Mouse (Mus musculus): ENCODE results near the gene Cdh20.
"Not testable (repeated sequence)": the region's sequence is repeated elsewhere in the genome, so short reads cannot be mapped to it uniquely, and the experiment has no call there.

The Cdh20 gene

DNA sequence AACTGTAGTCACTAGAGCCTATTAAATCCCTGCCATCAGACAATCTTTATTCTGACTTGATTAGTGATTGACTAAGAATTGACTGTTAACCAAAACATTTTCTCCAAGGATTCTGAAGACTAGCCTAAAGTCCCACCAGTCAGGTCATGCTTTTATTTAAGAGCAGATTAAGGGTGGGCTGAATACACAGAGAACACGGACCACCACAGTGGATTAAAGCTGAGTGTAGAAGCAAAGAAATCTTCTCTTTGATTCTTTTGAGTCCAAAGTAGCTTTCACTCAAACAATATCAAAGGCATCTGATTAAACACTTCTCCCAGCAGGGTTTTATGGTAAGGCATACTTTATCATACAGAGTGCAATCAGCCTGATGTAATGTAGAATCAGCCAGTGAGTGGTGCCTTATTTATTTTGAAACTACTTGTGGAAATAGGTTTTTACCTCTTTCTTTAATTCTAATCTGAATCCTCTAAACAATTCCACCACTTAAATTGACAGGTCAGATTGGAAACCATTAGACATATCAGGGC is 149.0 kb downstream of the Cdh20 start:
- DNase-seq: no peak

- no peak for DNase-seq
These were observed 164.7 kb downstream of the Cdh20 start for GRCm38 (mm10) chr1:104933051-104933450.

DNA sequence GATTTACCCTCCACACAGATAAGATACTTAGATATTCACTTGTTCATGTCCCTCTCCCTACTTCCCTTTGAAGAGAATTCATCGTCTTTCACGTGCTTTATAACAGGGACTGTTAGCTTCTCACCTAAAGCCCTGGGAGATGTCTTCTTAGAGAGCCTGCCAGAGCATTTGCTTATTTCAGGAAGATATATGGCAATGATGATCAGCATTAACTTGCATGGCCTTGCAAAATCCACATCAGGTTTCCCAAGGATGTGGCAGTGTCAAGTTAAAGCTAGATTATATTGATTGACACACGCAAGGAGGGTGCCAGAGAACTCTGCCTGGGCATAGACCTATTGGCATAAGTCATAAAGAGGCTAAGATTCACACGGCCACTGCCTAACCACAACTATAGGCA is 168.6 kb downstream of the Cdh20 start:
- DNase-seq: no peak

DNA sequence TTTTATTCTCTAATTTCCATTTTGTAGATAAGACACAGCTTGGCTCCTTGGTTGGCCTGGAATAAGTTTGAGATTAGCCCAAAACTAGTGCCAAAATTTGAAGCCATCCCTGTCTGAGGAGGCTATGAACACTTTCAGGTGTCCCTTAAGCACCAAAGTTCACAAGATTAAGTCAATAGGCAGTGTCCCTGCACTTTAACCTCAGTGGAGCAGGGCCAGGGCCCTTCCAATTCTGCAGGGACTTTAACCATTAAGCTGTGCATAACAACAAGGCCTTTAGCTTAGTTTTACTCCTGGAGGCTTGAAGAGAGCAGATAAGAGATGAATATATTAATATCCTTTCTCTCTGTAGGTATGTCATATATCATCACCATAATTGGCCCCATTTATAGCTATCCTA is 170.8 kb downstream of the Cdh20 start:
- DNase-seq: no peak

DNA sequence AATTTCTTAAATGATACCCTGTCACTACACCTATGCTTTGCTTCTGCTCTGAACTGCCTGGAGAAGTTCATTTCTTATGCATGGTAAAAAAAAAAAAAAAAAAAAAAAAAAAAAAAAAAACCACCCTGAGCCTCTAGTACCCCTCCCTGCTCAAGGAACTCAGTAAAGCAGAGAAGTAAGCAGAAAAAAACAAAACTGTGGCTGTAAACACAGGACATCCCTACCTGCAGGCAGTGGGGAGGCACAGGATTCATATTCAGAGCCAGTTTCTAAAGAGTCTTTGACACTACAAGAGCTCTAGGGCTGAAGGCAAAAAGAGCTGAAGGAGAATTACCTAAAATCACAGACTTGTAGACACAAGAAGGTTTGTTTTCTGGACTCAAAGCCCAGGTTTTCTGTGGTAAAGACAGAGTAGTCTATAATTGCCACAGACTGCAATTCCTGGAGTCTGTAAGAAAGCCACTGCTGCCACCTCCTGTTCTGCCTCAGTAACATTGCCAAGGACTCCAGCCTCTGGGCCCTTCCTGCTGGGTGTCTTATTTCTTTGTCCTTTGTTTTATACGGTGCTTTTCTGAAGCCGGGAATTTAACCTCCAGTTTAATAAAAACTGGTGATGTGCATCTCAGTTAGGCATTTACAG is 176.3 kb downstream of the Cdh20 start:
- DNase-seq: peak in 1 of 2 experiments; percentile 15

GRCm38 (mm10) chr1:104945110-104945489 is 176.8 kb downstream of the Cdh20 start:
- no peak for DNase-seq

DNA sequence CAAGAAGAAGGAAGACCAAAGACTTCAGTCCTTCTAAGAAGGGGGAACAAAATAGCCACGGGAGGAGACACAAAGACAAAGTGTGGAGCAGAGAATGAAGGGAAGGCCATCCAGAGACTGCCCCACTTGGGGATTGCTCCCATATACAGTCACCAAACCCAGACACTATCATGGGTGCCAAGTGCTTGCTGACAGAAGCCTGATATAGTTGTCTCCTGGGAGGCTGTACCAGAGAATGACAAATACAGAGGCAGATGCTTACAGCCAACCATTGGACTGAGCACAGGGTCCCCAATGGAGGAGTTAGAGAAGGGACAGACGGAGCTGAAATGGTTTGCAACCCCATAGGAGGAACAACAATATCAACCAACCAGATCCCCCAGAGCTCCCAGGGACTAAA is 181.3 kb downstream of the Cdh20 start:
- DNase-seq: not testable (repeated sequence)

- DNase-seq: no peak
These were observed 188.7 kb downstream of the Cdh20 start for GRCm38 (mm10) chr1:104957046-104957445.

DNA sequence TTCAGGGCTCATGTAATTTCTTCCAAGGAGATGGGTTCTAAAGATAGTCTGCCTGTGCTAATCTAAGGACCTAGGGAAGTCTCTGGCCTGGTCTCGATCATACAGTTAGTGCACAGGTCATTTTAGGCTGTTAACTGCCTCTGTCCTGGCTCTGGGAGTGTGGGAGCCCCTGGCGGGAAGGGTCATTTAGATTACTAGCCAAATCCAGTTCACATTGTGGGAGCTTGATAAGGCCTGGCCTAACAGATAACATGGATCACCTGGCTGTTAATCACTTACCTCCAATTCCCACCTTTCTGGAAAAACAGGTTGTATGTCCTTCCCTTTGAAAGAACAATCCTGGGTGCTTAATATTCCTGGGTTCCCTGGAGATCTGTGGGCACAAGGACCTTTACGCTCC is 193.3 kb downstream of the Cdh20 start:
- no peak for DNase-seq

DNA sequence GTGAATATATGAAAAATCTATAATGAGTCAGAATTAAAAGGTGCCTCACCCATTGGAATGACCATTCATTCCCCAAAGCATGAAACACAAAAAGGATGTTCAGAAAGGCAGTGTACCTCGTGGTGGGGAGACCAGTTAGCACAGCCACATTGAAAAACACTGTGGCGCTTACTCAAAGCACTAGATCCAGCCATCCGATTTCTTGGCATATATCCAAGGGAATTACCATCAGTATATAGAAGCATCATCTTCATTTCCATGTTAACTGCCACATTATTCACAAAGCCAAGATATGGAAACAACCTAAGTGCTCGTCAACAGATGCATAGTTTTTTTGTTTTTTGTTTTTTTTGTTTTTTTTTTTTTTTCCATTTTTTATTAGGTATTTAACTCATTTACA is 193.9 kb downstream of the Cdh20 start:
- no peak for DNase-seq

DNA sequence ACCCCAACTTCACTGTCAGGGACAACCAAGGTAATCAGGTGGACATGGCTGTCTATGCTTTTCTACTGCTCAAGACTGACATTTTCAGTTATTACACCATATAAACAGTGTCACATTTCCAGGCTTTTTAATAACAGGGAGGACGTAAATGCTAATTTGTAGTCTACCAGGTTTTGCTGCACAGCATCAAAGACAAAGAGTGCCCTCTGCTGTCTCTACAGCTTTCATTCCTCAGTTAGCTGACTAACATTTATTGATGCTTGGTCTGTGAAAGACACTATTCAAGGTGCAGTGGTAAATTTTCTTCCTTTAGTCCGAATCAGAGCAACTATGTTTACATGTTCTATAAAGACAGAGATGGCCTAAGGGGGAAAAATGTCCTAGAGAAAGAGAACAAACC is 210.7 kb downstream of the Cdh20 start:
- DNase-seq: no peak

- no peak for DNase-seq
These were observed 211.9 kb downstream of the Cdh20 start for GRCm38 (mm10) chr1:104980273-104980672.

DNA sequence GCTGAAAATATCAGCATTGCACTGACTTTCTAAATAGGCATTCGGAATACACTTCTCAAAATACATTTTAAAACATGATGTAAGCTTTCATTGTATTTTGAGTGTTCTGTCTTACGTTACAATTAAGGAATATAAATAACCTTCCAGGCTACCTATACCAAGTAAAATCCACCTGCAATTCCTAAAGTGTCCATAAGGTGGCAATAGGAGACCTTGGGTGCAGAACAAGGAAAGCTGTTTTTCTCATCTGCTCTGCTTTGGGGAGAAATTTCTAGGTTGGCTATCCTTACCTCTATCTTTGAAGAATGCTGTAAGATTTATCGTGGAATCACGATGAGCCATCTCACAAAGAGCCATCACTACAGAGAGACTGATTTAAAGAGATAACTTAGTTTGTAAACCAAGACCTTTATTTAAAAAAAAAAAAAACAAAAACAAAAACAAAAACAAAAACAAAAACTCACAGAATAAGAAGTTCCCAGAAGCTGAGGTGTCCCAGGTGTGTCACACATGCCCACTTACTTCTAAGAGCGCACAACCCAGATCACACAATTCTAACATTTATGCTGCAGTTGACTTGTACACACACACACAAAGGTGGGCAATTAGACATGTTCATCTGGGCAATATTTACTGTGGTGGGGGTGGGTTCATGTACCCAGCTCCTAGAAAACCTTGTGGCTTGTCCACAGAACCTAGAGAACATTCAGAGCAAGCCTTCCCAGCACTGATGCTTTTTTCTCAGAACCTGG is 218.1 kb downstream of the Cdh20 start:
- peak in 1 of 2 experiments; percentile 11 for DNase-seq

DNA sequence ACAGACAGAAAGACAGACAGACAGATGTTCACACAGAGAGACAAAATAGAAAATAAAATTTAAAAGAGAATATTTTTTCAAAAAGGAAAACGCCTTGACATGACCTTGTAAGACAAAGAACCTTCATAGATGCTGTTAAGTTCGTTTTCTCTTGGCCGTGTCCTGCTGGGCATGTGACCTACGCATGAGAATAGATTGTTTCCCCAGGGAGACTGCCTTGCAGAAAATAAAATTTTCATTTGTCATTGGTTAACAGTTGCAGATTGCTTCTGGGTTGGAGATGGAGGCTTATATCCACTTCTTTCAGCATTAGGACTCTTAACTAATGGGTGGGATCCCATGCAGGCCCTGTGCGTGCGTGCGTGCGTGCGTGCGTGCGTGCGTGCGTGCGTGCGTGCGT is 219.2 kb downstream of the Cdh20 start:
- DNase-seq: no peak

- no peak for DNase-seq
These were observed 224.1 kb downstream of the Cdh20 start for GRCm38 (mm10) chr1:104992441-104992840.

GRCm38 (mm10) chr1:104993905-104994611 is 225.7 kb downstream of the Cdh20 start:
- DNase-seq: peak; percentile 13 to 51

DNA sequence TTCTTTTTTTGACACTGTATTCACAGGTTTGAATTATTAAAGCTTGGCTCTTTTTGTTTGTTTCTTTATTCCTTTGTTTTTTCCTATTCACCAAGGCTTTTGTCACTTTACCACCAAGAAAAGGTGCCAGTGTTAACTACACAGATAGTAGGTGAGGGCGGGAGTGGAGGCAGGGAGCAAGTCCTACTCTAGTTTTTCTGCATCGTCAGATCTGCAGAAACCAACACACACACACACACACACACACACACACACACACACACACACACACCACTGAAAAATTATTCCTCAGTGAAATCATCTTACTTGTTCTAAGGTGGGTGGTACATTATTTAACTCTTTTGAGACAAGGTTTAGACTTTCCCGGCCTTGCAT is 226.3 kb downstream of the Cdh20 start:
- no peak for DNase-seq

- no peak for DNase-seq
These were observed 229.5 kb downstream of the Cdh20 start for GRCm38 (mm10) chr1:104997814-104998213.

DNA sequence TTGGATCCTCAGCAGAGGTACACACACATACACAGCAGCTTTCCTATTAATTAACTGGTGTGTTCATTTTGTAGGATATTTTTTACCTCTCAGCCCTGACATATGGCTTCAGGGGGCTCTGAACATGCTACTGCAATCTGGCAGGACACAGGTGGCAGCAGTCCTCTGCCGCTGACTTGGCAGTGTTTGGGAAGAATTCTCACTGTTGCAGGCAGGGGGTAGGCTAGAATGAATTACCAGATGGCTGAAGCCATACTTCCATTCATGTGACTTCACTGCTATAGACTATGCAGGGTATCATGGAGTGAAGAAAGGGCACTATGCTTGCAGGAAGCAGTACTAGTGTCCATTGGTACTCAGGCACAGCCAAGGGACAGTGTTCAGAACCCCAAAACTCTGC is 233.8 kb downstream of the Cdh20 start:
- DNase-seq: no peak

GRCm38 (mm10) chr1:105003786-105004185 is 235.5 kb downstream of the Cdh20 start:
- DNase-seq: no peak

DNA sequence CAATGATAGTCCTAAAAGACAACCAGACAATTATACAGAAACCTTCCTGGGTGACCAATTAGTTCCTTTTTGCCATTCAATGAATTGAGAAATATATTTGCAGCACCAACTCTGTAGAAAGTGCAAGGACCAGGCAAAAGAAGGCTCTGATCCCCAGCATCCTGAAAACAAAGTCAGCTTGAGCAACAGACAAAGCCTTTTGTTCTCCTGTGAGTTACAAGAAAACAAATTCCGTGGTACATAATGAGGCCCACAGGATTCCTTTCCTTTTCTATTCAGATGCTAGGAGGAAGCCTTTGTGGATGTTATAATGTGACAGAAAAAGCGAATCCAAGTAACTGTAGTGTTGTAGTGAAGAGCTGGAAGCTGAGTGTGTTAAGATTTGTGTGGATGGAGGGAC is 244.3 kb downstream of the Cdh20 start:
- DNase-seq: no peak

DNA sequence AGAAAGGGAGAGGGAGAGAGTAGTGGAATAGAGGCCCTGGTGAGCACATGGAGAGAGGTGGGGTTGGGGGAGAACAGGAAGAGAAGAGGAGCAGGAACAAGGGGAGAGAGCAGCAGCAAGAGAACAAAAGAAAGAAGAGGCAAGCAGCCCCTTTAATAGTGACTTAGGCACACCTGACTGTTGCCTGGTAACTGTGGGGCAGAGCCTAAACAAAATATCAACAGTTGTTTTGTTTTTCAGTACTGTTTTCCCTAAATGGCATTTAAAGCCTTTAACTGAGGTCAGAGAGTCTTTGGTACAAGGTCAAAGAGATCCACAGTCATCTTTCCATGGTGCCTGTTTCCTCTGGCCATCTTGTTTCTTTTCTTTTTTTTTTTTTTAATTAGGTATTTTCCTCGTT is 245.0 kb downstream of the Cdh20 start:
- DNase-seq: no peak

DNA sequence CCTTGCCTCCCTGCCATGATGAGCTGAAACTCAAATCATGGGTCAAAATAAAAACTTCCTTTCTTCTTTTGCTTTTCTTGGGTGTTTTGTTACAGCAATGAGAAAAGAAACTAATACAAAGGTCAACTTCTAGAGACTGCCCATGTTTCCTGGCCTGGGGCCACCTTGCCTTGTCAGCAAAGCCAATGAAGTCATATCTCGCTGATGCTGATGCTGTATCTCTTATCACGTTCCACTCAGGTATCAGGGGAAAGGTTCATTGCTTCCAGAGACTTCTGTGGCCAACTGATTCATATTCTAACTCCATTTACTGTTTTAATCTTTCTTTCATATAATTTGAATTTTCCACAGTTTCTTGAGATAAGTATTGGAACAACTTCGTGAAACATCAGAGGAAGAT is 273.3 kb downstream of the Cdh20 start:
- DNase-seq: no peak
